Mouse (Mus musculus): ENCODE measurements around the gene Grik1.

The Grik1 gene

GRCm38 (mm10) chr16:87861722-87862121 lies 428.3 kb downstream of the Grik1 start:
- no peak for DNase-seq (ENCODE audit: low read depth, low spot score)

GRCm38 (mm10) chr16:87853451-87854085 lies 436.5 kb downstream of the Grik1 start:
- no peak for DNase-seq (ENCODE audit: low read depth, low spot score)

GRCm38 (mm10) chr16:87851550-87851949 lies 438.5 kb downstream of the Grik1 start:
- DNase-seq (ENCODE audit: low read depth, low spot score), result no peak

GRCm38 (mm10) chr16:87848799-87849198 lies 441.3 kb downstream of the Grik1 start:
- DNase-seq (ENCODE audit: low read depth, low spot score), result no peak
